Comparison of ENCODE assay signal across 8 mouse cellular contexts in genomic region chr2:180701053-180701766, GRCm38 (mm10). TPM values are rescaled to one million over a fixed set of nuclear protein-coding genes. Genes with fewer than 3 reads are reported as not detected.
A peak's percentile ranks its signal among the peaks of the same experiment; 100 is the strongest.
DNase-seq lines count a peak whose midpoint lies in the region.

No protein-coding gene starts in this region.

- H3K9me3 ChIP-seq in hindbrain, embryonic 10.5 days, result no peaks in the 10 kb centered on the region

- peak overlapping the region; percentile 94 for H3K4me3 ChIP-seq in hindbrain, embryonic 10.5 days
- peak overlapping the region; percentile 79 for H3K4me3 ChIP-seq in macrophage (ENCODE audit: inconsistent target)

- H3K36me3 ChIP-seq in hindbrain, embryonic 10.5 days, result peaks cover 26% of the 10 kb centered on the region
- no peaks in the 10 kb centered on the region for H3K36me3 ChIP-seq in macrophage (ENCODE audit: inconsistent target)

- 7% methylated on average over 26 of the region's 26 CpGs for WGBS in hindbrain, embryonic 10.5 days
- WGBS in macrophage (ENCODE audit: missing documents), result under 1% methylated on average over 26 of the region's 26 CpGs

- H3K27me3 ChIP-seq in hindbrain, embryonic 10.5 days (ENCODE audit: insufficient read depth, poor library complexity, severe bottlenecking), result no peaks in the 10 kb centered on the region

- peak; percentile 39 for DNase-seq in layer of hippocampus, adult 11-12 months (ENCODE audit: low spot score)
- DNase-seq in layer of hippocampus, adult 8-10 months (ENCODE audit: low spot score in 2 of 2), result no peak
- peak; percentile 94 for DNase-seq in adipocyte (ENCODE audit: low spot score)
- DNase-seq in hindbrain, embryonic 10.5 days (ENCODE audit: low spot score), result no peak
- DNase-seq in urinary bladder, postnatal 14 days (ENCODE audit: low spot score), result no peak
- no peak for DNase-seq in ovary, postnatal 14 days (ENCODE audit: low spot score)
- no peak for DNase-seq in yolk sac, embryonic 10.5 days (ENCODE audit: low spot score)

- peaks cover 94% of the 10 kb centered on the region for H3K79me2 ChIP-seq in macrophage (ENCODE audit: inconsistent target)

- H3K27ac ChIP-seq in hindbrain, embryonic 10.5 days, result peak overlapping the region; percentile 99
- peak overlapping the region; percentile 83 for H3K27ac ChIP-seq in macrophage

- H3K4me1 ChIP-seq in hindbrain, embryonic 10.5 days (replicated peaks), result peaks cover 41% of the 10 kb centered on the region

RNA-seq across cellular contexts. Expression of gene Dido1, which starts 8.6 kb away (rescaled TPM):
- total RNA-seq in layer of hippocampus, adult 8-10 months (2022), result 10 to 100 TPM; 55.2 to 63.2 (median 60.2) TPM
- polyA plus RNA-seq in hindbrain, embryonic 10.5 days (2016; fragmentation: Nextera tagmentation; extraction: Ambion mirVana), result 31.9 and 33.3 TPM in 2 replicates
- 100 to 1,000 TPM in 24 of 26 experiments, 10 to 100 TPM in 2; 82.9 to 221 (median 151) TPM for total RNA-seq in macrophage (2018; cell fraction: chromatin; rRNA removed)
- 10 to 100 TPM in 25 of 26 experiments, 1 to 10 TPM in 1; 8.5 to 33.4 (median 24.3) TPM for total RNA-seq in macrophage (2018; cell fraction: cytosol; rRNA removed)
- 100 to 1,000 TPM in 16 of 26 experiments, 10 to 100 TPM in 10; 70.1 to 182 (median 108) TPM for total RNA-seq in macrophage (2018; cell fraction: nucleus; rRNA removed)
- polyA plus RNA-seq in macrophage (2018), result 17.6 to 19.3 TPM (median 18.6 TPM) in 3 replicates

RNA-seq across cellular contexts. Expression of gene Gid8, which starts 8.7 kb away (rescaled TPM):
- total RNA-seq in layer of hippocampus, adult 8-10 months (2022), result 10 to 100 TPM; 57.7 to 66.1 (median 60.0) TPM
- 50.0 and 50.8 TPM in 2 replicates for polyA plus RNA-seq in hindbrain, embryonic 10.5 days (2016; fragmentation: Nextera tagmentation; extraction: Ambion mirVana)
- total RNA-seq in macrophage (2018; cell fraction: chromatin; rRNA removed), result 10 to 100 TPM; 11.2 to 42.1 (median 27.3) TPM
- total RNA-seq in macrophage (2018; cell fraction: cytosol; rRNA removed), result 10 to 100 TPM; 37.5 to 69.2 (median 53.2) TPM
- 10 to 100 TPM; 21.9 to 53.3 (median 34.4) TPM for total RNA-seq in macrophage (2018; cell fraction: nucleus; rRNA removed)
- 52.4 to 57.0 TPM (median 56.0 TPM) in 3 replicates for polyA plus RNA-seq in macrophage (2018)

RNA-seq across cellular contexts. Expression of gene Slc17a9, which starts 23.9 kb away (rescaled TPM):
- total RNA-seq in layer of hippocampus, adult 8-10 months (2022), result 1 to 10 TPM in 1 of 4 experiments, under 1 TPM in 3; 0.29 to 1.0 (median 0.71) TPM
- polyA plus RNA-seq in hindbrain, embryonic 10.5 days (2016; fragmentation: Nextera tagmentation; extraction: Ambion mirVana), result 0.25 and 0.54 TPM in 2 replicates
- total RNA-seq in macrophage (2018; cell fraction: chromatin; rRNA removed), result 10 to 100 TPM in 19 of 26 experiments, 1 to 10 TPM in 7; 2.8 to 28.6 (median 14.3) TPM
- 1 to 10 TPM; 1.8 to 6.1 (median 3.4) TPM for total RNA-seq in macrophage (2018; cell fraction: cytosol; rRNA removed)
- total RNA-seq in macrophage (2018; cell fraction: nucleus; rRNA removed), result 10 to 100 TPM in 14 of 26 experiments, 1 to 10 TPM in 12; 2.9 to 27.5 (median 11.2) TPM
- 3.8 to 5.6 TPM (median 5.4 TPM) in 3 replicates for polyA plus RNA-seq in macrophage (2018)

RNA-seq across cellular contexts. Expression of gene Tcfl5, which starts 58.7 kb away (rescaled TPM):
- total RNA-seq in layer of hippocampus, adult 8-10 months (2022), result under 1 TPM; 0.20 to 0.45 (median 0.28) TPM
- polyA plus RNA-seq in hindbrain, embryonic 10.5 days (2016; fragmentation: Nextera tagmentation; extraction: Ambion mirVana), result 0.14 and 0.30 TPM in 2 replicates
- total RNA-seq in macrophage (2018; cell fraction: chromatin; rRNA removed), result under 1 TPM in 1 of 26 experiments, not detected in 25; 0.51 TPM
- not detected for total RNA-seq in macrophage (2018; cell fraction: cytosol; rRNA removed)
- total RNA-seq in macrophage (2018; cell fraction: nucleus; rRNA removed), result under 1 TPM in 2 of 26 experiments, not detected in 24; 0.30 to 0.86 TPM
- polyA plus RNA-seq in macrophage (2018), result not detected in 3 replicates

Comparison
In these comparisons a context has a peak if more than half of its experiments do, and no peak if none do; other contexts are left out.
1. DNase-seq: peak in layer of hippocampus, adult 11-12 months (single experiment) and adipocyte (single experiment); none in layer of hippocampus, adult 8-10 months (0 of 2), hindbrain, embryonic 10.5 days (single experiment), urinary bladder, postnatal 14 days (single experiment), ovary, postnatal 14 days (single experiment) and yolk sac, embryonic 10.5 days (single experiment).